Mouse (Mus musculus): ENCODE data around the gene Uba7. TPM values are rescaled to one million over a fixed set of nuclear protein-coding genes. Genes with fewer than 3 reads are reported as not detected.

The Uba7 gene
- 10.3 and 11.9 TPM in 2 replicates for polyA plus RNA-seq (2016; fragmentation: Nextera tagmentation; extraction: Ambion mirVana)

DNA sequence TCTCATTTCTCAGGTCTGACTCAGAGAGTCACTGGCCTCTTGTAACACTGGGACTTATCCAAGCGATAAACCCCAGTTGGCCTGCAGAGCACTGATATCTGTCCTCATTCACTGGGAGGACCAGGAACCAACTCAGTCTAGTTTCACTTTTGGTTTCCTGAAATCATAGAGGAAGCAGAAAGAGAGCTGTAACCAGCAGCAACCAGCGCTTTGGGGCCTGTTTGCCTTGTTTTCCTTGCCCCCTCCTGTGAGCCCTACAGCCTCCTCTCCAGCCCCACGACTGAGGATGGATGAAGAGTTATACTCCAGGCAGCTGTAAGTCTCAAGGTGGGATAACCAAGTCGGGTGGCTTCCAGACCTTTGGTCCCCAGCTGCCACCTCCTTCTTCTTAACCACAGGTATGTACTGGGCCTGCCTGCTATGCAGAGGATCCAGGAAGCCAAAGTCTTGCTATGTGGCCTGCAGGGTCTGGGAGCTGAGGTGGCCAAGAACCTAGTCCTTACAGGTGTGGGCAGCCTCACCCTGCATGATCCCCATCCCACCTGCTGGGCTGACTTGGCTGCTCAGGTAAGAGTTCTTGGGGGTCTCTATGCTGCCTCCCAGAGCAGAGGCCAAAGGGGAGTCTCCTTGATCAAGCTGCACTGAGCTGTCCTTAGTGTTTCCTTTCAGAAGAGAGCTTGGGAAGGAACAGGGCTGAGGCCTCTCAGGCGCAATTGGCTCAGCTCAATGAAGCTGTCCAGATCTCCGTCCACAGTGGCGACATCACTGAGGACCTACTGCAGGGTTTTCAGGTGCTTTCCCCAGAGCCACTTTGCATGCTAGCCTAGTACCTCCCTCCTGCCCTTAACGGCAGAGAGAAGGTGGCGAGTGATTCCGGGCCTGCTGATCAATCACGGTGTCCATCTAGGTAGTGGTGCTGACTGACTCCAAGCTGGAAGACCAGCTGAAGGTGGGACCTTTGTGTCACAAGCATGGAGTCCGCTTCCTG, at the start of gene Uba7:
Gene Uba7, plus strand, starts transcription at position 107 of the 988 bp plus-strand sequence.
- peak within 1 kb of the TSS; percentile 34; the same call in 1 of the 2 replicates for H3K4me3 ChIP-seq

DNA sequence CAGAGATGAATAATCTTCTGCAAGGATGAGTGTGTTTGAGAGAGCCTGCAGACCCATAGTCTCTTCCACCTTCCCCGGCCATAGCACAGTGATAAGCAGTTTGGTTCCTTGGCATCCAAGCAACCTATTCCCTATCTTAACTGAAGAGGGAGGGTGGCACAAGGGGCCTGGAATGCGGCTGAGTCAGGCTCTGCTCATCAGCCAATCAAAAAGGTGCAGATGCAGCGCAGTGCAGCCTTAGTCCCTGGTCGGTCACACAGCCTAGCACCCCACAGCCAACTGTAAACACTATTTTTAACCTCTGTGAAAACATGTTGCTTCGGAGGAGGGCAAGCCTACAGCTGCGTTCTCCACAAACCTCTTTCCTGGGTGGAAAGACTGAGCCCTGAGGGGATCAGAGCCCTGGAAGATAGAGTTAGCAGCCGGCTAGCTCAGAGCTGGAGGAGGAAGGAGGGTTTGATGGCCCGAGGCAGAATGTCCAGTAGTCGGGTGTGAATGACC, 48.3 kb upstream of the Uba7 start:
- DNase-seq (ENCODE audit: low spot score) = no peak
- Histone ChIP-seq H3K4me3 (no peak overlapping the region), H3K4me1 (peaks cover 18% of the 10 kb centered on the region), H3K9me3 (no peaks in the 10 kb centered on the region), H3K27ac (replicated peaks) (no peak overlapping the region), H3K36me3 (replicated peaks) (no peaks in the 10 kb centered on the region), H3K27me3 (replicated peaks; ENCODE audit: low read depth, poor library complexity, severe bottlenecking) (peaks cover 16% of the 10 kb centered on the region; the same call in 1 of the 2 replicates)
- WGBS = 44% methylated on average over 9 of the region's 9 CpGs

More for the DNA sequence above, at the start of gene Uba7:
- Histone ChIP-seq H3K9me3 (no peaks in the 10 kb centered on the region), H3K27ac (replicated peaks) (peak within 1 kb of the TSS; percentile 95), H3K4me1 (peaks cover 36% of the 10 kb centered on the region), H3K27me3 (replicated peaks; ENCODE audit: low read depth, poor library complexity, severe bottlenecking) (no peaks in the 10 kb centered on the region), H3K36me3 (replicated peaks) (peaks cover 29% of the 10 kb centered on the region)
- DNase-seq (ENCODE audit: low spot score) = no peak
- WGBS = 73% methylated on average over 12 of the region's 12 CpGs

DNA sequence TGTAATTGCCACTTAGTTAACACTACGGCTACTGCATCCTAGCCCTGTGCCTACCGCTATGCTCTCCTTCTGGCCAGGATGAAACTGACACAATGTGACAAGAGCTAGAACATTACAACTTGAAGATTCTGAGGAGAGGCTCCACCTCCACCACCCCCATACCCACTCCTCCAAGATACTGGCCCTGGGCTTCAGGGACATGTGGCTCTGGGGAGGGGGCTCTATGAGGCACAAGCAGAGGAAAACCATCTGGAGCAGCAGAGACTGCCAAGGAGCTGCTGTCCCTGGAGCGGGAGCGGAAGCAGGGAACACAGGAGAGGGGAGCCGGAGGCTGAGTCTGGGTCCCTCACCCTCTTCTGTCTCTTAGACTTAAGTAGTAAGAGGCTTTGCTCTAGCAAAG, 47.6 kb upstream of the Uba7 start:
- no peaks in the 10 kb centered on the region for H3K36me3 ChIP-seq (replicated peaks)
- H3K4me1 ChIP-seq = peaks cover 25% of the 10 kb centered on the region
- no peak overlapping the region; the same call in 1 of the 2 replicates for H3K27ac ChIP-seq (replicated peaks)
- H3K4me3 ChIP-seq = no peak overlapping the region
- no peak for DNase-seq (ENCODE audit: low spot score)
- no peaks in the 10 kb centered on the region for H3K9me3 ChIP-seq
- 79% methylated on average over 5 of the region's 5 CpGs for WGBS
- peaks cover 16% of the 10 kb centered on the region; the same call in 1 of the 2 replicates for H3K27me3 ChIP-seq (replicated peaks; ENCODE audit: low read depth, poor library complexity, severe bottlenecking)

DNA sequence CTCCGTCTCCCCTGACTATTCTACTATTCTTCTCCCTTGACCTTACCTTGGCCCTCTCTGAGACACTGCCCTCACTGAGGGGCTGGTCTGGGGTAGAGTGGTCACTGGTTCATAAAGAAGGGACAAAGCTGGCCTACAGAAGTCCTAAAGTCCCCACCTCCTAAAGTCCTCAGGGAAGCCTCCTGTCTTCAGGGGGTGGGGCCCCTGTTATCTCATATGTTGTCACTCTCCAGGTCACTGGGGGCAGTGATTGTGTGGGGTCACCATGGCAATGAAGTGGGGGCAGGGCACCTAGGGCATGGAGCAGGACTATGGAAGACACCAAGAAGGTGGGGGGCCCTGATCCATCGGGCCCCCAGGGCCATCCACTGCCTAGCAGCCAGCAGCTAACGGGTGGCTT, 47.1 kb upstream of the Uba7 start, which contains the start of gene Actl11:
Gene Actl11, plus strand, starts transcription at position 301 of the 400 bp plus-strand sequence.
- Histone ChIP-seq H3K4me1 (peaks cover 25% of the 10 kb centered on the region), H3K27ac (replicated peaks) (no peak within 1 kb of the TSS; the same call in 1 of the 2 replicates)
- 89% methylated on average over 3 of the region's 3 CpGs for WGBS

DNA sequence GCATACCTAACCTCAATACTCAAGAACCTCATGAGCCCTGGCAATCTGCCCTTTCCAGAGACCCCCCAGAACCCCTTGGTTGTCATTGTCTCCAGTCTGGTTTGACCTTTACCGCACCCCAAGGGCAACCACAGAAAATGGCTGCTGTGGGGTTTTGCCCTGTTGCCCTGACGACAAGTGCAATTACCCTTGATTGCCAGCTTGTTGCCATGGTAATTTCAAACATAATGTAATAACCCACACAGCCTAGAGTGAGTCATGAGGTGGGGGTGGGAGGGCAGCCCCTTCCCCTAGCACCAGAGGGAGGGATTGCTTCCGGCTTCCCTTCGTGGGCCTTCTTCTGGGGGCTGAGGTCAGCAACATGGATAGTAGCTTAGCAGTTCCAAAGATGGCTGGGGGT, 43.1 kb upstream of the Uba7 start:
- H3K9me3 ChIP-seq = no peaks in the 10 kb centered on the region
- H3K27ac ChIP-seq (replicated peaks) = 0 out of 2 replicates have a peak overlapping the region, but pooled peaks have one; percentile 21
- peaks cover 41% of the 10 kb centered on the region for H3K27me3 ChIP-seq (replicated peaks; ENCODE audit: low read depth, poor library complexity, severe bottlenecking)
- WGBS = 74% methylated on average over 4 of the region's 4 CpGs
- peak; percentile 27 for DNase-seq (ENCODE audit: low spot score)
- H3K36me3 ChIP-seq (replicated peaks) = no peaks in the 10 kb centered on the region
- H3K4me3 ChIP-seq = no peak overlapping the region
- H3K4me1 ChIP-seq = peaks cover 36% of the 10 kb centered on the region

More for the DNA sequence above, 47.1 kb upstream of the Uba7 start, which contains the start of gene Actl11:
- no peak for DNase-seq (ENCODE audit: low spot score)
- H3K4me3 ChIP-seq = no peak within 1 kb of the TSS
- H3K9me3 ChIP-seq = no peaks in the 10 kb centered on the region
- no peaks in the 10 kb centered on the region for H3K36me3 ChIP-seq (replicated peaks)
- peaks cover 16% of the 10 kb centered on the region; the same call in 1 of the 2 replicates for H3K27me3 ChIP-seq (replicated peaks; ENCODE audit: low read depth, poor library complexity, severe bottlenecking)

DNA sequence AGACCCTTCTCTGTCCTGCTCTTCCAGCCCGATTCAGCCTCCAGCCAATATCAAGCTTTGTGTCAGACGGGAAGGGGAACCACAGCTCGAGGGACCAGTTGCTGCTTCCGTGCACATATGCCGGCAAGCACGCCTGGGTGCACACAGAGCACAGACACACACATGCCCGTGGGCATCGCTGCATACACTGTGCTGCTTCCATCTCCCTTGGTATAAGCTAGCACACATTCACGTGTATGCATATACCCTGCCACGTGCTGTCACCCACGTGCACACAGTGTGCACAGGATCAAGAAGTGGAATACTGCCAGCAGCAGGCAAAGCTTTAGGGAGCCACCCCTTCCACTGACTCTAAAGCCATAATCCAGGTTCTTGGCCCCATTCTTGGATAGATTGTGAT, 41.2 kb upstream of the Uba7 start:
- Histone ChIP-seq H3K27me3 (replicated peaks; ENCODE audit: low read depth, poor library complexity, severe bottlenecking) (peaks cover 54% of the 10 kb centered on the region), H3K36me3 (replicated peaks) (no peaks in the 10 kb centered on the region), H3K27ac (replicated peaks) (no peak overlapping the region), H3K4me3 (no peak overlapping the region), H3K4me1 (peaks cover 38% of the 10 kb centered on the region), H3K9me3 (no peaks in the 10 kb centered on the region)
- no peak for DNase-seq (ENCODE audit: low spot score)
- 93% methylated on average over 11 of the region's 11 CpGs for WGBS

DNA sequence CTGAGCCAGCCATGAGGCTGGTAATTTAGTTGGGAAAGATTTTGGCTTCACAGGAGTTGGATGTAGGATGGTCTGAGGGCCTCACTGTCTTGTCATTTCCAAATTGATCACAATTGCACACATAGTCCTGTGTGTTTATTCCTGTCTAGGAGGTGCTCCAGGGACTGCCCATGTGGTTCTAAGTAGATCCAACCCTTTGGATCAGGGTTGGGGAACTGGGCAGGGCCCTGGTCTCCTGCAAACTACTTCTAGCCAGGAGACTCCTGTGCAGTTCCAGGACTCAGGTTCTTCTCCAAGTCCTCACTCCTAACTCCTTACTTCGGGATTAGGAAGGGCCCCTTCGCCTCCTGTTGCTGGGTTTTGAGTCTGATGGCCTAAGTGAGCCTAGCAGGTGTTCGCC, 39.9 kb upstream of the Uba7 start, which contains the start of gene Camkv:
Gene Camkv, plus strand, starts transcription at position 301 of the 400 bp plus-strand sequence.
- DNase-seq (ENCODE audit: low spot score) = no peak
- Histone ChIP-seq H3K9me3 (no peaks in the 10 kb centered on the region), H3K27me3 (replicated peaks; ENCODE audit: low read depth, poor library complexity, severe bottlenecking) (peaks cover 62% of the 10 kb centered on the region), H3K27ac (replicated peaks) (peak within 1 kb of the TSS; percentile 82), H3K4me3 (peak within 1 kb of the TSS; percentile 72), H3K4me1 (peaks cover 42% of the 10 kb centered on the region), H3K36me3 (replicated peaks) (no peaks in the 10 kb centered on the region)
- WGBS = 10% methylated on average over 3 of the region's 3 CpGs

DNA sequence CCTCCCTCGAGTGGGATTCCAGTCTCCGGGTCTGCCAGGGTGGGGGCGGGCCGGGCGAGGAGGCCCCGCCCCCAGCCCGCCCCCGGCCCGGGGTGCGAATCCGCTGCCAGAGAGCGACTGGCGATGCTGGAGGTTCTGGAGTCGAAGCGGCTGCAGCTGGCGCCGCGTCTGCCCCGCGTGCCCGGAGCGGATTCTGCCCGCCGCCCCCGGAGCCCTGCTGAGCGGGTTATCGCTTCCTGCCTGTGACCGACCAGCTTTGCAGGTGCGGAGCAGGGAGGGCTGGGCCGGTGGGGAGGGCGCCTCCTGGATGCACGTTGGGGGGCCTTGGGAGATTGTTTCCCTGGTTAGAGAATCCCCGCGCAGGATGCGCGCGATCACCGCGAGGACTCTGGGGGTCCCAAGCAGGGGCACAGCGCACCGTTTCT, 39.5 kb upstream of the Uba7 start:
- Histone ChIP-seq H3K27me3 (replicated peaks; ENCODE audit: low read depth, poor library complexity, severe bottlenecking) (peaks cover 62% of the 10 kb centered on the region), H3K9me3 (no peaks in the 10 kb centered on the region), H3K27ac (replicated peaks) (peak overlapping the region; percentile 82), H3K4me1 (peaks cover 44% of the 10 kb centered on the region), H3K36me3 (replicated peaks) (no peaks in the 10 kb centered on the region), H3K4me3 (peak overlapping the region; percentile 72)
- under 1% methylated on average over 41 of the region's 41 CpGs for WGBS
- DNase-seq (ENCODE audit: low spot score) = peak; percentile 72

DNA sequence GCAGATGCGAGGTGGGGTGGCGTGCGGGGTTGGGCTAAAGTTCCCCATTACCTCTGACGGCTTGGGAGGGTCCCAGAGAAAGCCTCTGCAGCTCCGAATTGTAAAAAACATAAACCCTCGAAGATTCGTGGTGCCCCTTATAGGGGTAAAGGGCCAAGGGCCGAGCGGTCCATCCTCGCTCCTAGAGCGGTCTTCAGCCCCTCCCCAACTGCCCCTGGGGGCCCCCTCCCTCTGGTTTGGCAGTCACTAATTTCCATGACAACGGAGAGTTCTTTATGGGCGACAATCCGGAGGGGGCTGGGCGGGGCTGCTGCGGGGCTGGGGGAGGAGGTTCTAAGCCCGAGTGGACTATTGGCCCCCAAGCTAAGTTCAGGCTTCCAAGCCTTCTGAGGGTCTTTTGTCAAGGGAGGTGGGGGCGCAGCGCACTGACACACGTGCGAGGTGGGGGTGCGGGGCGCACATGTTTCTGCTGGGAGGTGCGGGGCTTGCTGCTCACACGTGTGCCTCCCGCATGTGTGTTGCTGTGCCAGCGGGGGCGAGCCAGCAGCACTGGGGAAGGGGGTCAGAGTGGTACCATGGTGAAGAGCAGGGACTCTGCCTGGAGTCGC, 39.0 kb upstream of the Uba7 start:
- DNase-seq (ENCODE audit: low spot score) = peak; percentile 52
- Histone ChIP-seq H3K36me3 (replicated peaks) (no peaks in the 10 kb centered on the region), H3K27me3 (replicated peaks; ENCODE audit: low read depth, poor library complexity, severe bottlenecking) (peaks cover 62% of the 10 kb centered on the region), H3K27ac (replicated peaks) (peak overlapping the region; percentile 82), H3K4me1 (peaks cover 44% of the 10 kb centered on the region), H3K4me3 (peak overlapping the region; percentile 72), H3K9me3 (no peaks in the 10 kb centered on the region)
- WGBS = 1% methylated on average over 29 of the region's 29 CpGs

DNA sequence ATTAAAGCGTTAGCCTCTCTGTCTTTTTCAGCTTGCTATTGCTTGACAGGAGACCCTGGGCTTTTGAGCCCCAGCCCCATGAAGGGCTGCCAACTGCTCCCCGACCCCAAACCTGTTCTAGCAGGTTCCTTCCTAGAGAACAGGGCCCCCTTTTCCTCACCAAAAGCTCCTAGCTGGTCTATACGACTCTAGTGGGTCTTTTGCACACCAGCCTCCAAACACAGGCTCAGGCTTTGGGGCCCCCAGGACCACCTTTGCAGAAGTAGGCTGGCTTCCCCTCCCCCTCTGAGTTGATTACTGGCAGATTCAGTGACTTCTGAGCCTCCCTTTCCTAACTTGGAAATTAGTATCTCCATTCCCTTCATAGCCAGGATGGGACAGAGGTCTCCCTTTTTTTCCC, 38.5 kb upstream of the Uba7 start:
- no peaks in the 10 kb centered on the region for H3K9me3 ChIP-seq
- H3K27ac ChIP-seq (replicated peaks) = peak overlapping the region; percentile 82; the same call in 1 of the 2 replicates
- peak overlapping the region; percentile 72 for H3K4me3 ChIP-seq
- H3K27me3 ChIP-seq (replicated peaks; ENCODE audit: low read depth, poor library complexity, severe bottlenecking) = peaks cover 62% of the 10 kb centered on the region
- 12% methylated on average over 3 of the region's 3 CpGs for WGBS
- DNase-seq (ENCODE audit: low spot score) = no peak
- peaks cover 42% of the 10 kb centered on the region for H3K4me1 ChIP-seq
- H3K36me3 ChIP-seq (replicated peaks) = no peaks in the 10 kb centered on the region

DNA sequence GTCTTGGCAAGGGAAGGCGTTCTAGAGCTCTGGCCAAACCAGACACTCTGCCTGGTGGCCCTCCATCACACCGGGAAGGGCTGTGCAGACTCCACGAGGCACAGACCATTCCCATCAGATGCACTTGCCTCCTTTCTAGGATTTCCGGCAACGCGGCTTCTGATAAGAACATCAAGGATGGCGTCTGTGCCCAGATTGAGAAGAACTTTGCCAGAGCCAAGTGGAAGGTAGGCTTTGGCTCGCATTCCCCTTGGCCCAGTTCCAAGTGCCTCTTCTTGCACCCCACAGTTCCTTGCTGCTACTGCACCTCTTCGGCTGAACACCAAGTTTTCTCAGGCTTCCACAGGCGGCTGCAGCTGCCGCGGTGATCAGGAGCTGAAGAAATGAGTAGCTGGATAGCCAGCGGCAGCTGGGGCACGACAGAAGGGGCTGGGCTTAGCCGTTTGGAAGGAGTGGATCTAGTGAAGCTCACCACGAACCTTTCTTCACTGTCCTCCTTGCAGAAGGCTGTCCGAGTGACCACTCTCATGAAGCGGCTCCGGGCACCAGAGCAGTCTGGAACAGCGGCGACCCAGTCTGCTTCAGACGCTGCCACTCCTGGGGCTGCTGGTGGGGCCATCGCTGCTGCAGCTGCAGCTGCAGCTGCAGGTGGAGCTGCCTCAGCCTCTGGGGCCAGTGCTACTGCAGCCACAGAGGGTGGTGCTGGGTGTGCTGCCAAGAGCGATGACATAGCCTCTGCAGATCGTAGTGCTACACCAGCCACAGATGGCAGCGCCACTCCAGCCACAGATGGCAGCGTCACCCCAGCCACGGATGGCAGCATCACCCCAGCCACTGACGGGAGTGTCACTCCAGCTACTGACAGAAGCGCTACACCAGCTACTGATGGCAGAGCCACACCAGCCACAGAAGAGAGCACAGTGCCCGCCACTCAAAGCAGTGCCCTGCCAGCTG, 27.8 kb upstream of the Uba7 start:
- H3K27me3 ChIP-seq (replicated peaks; ENCODE audit: low read depth, poor library complexity, severe bottlenecking) = no peaks in the 10 kb centered on the region
- H3K4me1 ChIP-seq = peaks cover 27% of the 10 kb centered on the region
- DNase-seq (ENCODE audit: low spot score) = no peak
- no peaks in the 10 kb centered on the region for H3K9me3 ChIP-seq
- no peak overlapping the region for H3K4me3 ChIP-seq
- 92% methylated on average over 31 of the region's 31 CpGs for WGBS
- H3K27ac ChIP-seq (replicated peaks) = no peak overlapping the region
- H3K36me3 ChIP-seq (replicated peaks) = peaks cover 5% of the 10 kb centered on the region; the same call in 1 of the 2 replicates

Measured in embryonic facial prominence, embryonic 10.5 days (tissue).